Comparison of ENCODE assay signal across 17 mouse cellular contexts in genomic region chr13:37415696-37416095, GRCm38 (mm10).
DNase-seq lines count a peak whose midpoint lies in the region.
"Had no signal": no experiment of that assay in that cellular context is flagged by ENCODE, and none has a peak within 500 bp of the region (broad histone marks: within the 10 kb centered on the region; RNA-seq: fewer than 3 reads in every experiment).

No protein-coding gene starts in this region.

- intact Hi-C loops in left cerebral cortex, postnatal 14 days (cut with DNase I): no loop called here
- intact Hi-C loops in heart, postnatal 36 days (cut with DNase I): no loop called here

- peak; percentile 69 for DNase-seq in layer of hippocampus, adult 11-12 months (ENCODE audit: low spot score)
- no peak for DNase-seq in layer of hippocampus, postnatal 10 days (ENCODE audit: low spot score in 2 of 2)
- DNase-seq in frontal cortex, adult 2 months (ENCODE audit: extremely low spot score in 1 of 2, low spot score in 1 of 2): peak; percentile 49 to 80
- peak; percentile 53 for DNase-seq in layer of hippocampus, adult 9-10 months (ENCODE audit: low spot score)
- peak; percentile 23 to 30 for DNase-seq in left cerebral cortex, postnatal 14 days (ENCODE audit: low spot score in 2 of 2)
- no peak for DNase-seq in c-Kit-positive CD71-positive TER-119-positive erythroid progenitor cells, embryonic 14.5 days (ENCODE audit: low spot score)
- no peak for DNase-seq in heart, postnatal 36 days
- DNase-seq in spleen, adult 18-20 months: no peak
- DNase-seq: adrenal gland, postnatal 14 days; cerebellum, adult 18-20 months; cerebellum, postnatal 25 days; forebrain, postnatal 0 days; gastrocnemius, postnatal 14 days; heart, adult 2 months; kidney, adult 11 months; liver; retina, postnatal 1 day had no signal

Comparison
In these comparisons a context has a peak if more than half of its experiments do, and no peak if none do; other contexts are left out.
1. DNase-seq: peak in layer of hippocampus, adult 11-12 months (single experiment), frontal cortex, adult 2 months (2 of 2), layer of hippocampus, adult 9-10 months (single experiment) and left cerebral cortex, postnatal 14 days (2 of 2); none in layer of hippocampus, postnatal 10 days (0 of 2), c-Kit-positive CD71-positive TER-119-positive erythroid progenitor cells, embryonic 14.5 days (single experiment), heart, postnatal 36 days (0 of 2) and spleen, adult 18-20 months (0 of 2).